Mouse (Mus musculus) brown adipose tissue, adult 24 weeks (tissue): ENCODE results near the gene Mthfd1l. TPM values are rescaled to one million over a fixed set of nuclear protein-coding genes. Genes with fewer than 3 reads are reported as not detected.

ENCODE experiments used
- H3K27ac ChIP-seq: fragments of 200-500 bp; replicated peaks from 2 replicates; pipeline ENCODE4 v1.5.1; 2012; ENCODE audit warnings: low read depth, mild to moderate bottlenecking, low read length
- H3K4me1 ChIP-seq: fragments of 200-500 bp; 2 replicates; pipeline ENCODE4 v1.6.1; 2012; ENCODE audit warnings: low read length, mixed read lengths; ENCODE audit not compliant: control insufficient read depth, insufficient read depth, insufficient read length
- H3K4me3 ChIP-seq: fragments of 200-500 bp; 2 replicates; pipeline ENCODE4 v1.5.1; 2012; ENCODE audit warnings: low read depth, mild to moderate bottlenecking, low read length, moderate library complexity; ENCODE audit not compliant: insufficient read depth
- polyA plus RNA-seq: library from polyadenylated mRNA; stranded (reverse); fragments of >200 nt; gene quantifications from 2 replicates; pipeline ENCODE4 v1.2.4, GENCODE M21; 2012; ENCODE audit not compliant: missing spikeins, insufficient read depth, insufficient read length

Mthfd1l gene
- polyA plus RNA-seq, 1 experiment = not detected

DNA sequence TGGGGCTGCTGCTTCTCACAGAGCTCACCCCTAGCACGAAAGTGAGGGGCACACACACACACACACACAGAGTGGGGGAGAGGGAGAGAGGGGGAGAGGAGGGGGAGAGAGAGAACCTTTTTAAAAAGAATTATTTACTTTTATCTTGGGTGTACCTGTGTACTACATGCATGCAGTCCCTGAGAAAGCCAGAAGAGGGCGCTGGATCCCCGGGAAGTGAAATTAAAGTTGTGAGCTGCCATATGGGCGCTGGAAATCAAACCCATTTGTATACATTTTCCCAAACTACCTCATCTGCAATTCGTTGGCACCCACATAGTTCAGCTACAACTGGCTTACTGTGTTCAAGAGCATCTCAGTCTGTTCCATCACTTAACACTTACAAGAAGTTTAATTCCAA, 14.3 kb upstream of the Mthfd1l start:
- Histone ChIP-seq H3K4me3 (no peak overlapping the region), H3K27ac (no peak overlapping the region), H3K4me1 (no peaks in the 10 kb centered on the region)

DNA sequence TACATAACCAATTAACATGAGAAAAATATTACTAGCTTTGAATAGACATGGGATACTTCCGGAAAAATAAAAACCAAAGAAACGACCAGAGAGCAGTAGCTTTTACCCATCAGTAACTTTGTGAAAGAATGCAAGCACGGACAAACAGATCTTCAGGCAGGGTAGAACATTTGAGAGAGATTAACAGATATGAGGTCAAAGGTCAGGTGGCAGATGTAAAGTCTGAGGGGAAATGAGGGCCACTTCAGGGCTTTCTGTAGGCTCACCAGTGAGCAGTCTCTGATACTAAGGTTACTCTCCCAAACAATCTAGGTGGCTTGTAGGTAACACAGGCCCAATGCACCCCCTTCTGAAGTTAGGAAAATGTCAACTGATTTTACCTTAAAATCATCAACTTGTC, 3.9 kb upstream of the Mthfd1l start:
- H3K4me3 ChIP-seq = no peak overlapping the region
- no peaks in the 10 kb centered on the region for H3K4me1 ChIP-seq
- no peak overlapping the region for H3K27ac ChIP-seq

DNA sequence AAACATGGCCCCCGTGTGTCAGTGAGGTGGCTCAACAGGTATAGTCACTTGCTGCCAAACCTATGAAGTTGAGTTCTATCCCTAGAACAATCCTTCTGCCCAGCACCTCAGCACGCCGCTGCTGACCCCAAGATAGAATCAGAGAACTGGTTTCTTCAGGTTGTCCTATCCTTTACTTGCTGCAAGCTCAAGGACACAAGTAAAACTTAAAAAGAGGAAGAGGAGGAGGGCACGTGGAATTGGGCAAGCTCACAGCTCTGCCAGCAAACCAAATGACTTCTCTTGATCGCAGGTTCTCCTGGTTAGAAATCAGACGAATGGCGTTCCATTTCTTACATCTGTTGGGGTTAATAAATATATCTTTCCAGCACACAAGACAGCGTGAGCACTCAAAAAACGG, 681 bp upstream of the Mthfd1l start:
- Histone ChIP-seq H3K4me3 (no peak overlapping the region), H3K4me1 (no peaks in the 10 kb centered on the region), H3K27ac (no peak overlapping the region)

DNA sequence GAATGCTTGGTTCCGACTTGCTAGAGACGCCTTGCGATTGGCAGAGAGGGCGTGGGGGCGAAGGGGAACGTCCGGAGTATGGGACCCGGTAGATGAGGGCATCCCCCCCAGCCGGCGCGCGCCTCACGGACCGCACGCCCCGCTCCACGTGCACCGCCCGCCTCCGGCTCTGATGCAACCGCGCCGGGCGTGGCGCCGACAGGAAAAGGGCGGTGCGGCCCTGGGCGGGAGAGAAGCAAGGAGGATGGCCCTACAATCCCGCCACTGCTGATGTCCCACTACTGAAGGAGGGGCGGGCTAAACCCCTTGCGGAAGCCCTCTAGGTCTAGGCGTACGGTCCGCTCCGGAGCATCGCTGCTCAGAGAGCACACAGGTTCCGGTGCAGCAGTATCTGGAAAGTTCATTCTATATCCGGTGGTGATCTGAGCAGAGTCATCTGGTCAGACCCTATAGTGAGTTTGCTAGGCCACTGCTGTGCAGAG, 712 bp downstream of the Mthfd1l start:
- peak overlapping the region; percentile 30 for H3K27ac ChIP-seq
- peak overlapping the region; percentile 73 for H3K4me3 ChIP-seq
- no peaks in the 10 kb centered on the region for H3K4me1 ChIP-seq

DNA sequence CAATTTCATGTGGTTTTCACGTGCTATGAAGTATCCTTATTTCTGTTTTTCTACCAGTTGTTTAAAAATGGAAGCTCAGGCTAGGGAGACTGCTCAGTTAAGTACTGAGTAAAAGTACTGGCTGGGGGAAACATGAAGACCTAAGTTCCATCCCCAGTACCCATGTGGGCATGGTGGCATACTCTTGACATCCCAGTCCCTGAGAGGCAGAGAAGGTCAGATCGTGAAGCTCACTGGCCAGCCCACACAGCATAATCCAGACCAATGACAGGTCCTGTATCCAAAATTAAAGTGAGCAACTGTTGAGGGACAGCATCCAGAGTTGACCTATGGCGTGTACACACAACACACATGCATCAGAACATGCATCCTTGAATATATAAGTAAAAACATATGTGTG, 1.5 kb downstream of the Mthfd1l start:
- H3K4me1 ChIP-seq = no peaks in the 10 kb centered on the region
- H3K4me3 ChIP-seq = no peak overlapping the region
- H3K27ac ChIP-seq = no peak overlapping the region

DNA sequence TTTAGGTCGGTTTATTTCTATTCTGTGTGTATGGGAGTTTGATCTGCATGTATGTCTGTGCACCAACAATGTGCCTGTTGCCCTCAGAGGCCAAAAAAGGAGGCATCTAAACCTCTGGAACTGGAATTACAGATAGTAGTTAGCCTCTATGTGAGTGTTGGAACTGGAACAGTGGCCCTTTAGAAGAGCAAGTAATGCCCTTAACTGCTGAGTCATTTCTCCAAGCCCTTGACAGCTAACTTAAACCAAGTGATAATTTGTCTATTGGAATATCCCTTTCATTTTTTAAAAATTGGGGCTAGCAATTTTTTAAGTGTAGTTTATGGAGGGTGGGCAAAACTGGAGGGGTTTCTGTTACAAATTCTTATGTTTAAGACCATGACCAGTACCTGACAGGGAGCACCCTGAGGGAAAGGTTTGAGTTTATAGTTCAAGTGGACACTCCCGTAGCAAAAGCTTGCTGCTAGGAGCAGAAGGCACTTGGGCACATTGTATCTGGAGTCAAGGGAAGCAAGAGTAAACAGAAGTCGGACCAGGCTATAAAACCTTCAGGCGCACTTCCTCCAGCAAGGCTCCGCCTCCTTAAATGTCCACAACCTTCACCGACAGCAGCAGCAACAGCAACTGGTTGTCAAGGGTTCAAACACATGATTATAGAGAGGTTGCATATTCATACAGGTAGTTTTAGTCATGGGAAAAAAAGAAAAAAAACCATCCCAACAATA, 3.1 kb downstream of the Mthfd1l start:
- no peaks in the 10 kb centered on the region for H3K4me1 ChIP-seq
- H3K27ac ChIP-seq = no peak overlapping the region
- H3K4me3 ChIP-seq = no peak overlapping the region

DNA sequence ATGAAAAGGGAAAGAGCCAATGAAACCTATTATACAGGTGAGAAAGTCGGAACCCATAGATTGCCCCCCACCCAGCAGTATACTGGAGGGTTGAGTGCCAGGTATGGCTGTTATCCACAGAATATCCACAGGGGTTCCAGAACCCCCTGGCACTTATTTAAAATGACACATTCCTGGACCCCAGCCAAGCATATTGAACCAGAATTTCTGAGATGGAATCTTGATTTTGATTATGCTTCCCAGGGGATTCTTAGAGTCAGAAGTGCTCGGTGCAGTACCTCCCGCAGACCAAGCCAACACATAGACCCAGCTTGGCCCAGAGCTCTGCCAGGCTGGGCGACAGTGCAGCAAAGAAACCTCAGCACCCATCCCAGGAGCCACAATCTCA, 3.7 kb downstream of the Mthfd1l start:
- H3K4me1 ChIP-seq = no peaks in the 10 kb centered on the region
- no peak overlapping the region for H3K4me3 ChIP-seq
- H3K27ac ChIP-seq = no peak overlapping the region

DNA sequence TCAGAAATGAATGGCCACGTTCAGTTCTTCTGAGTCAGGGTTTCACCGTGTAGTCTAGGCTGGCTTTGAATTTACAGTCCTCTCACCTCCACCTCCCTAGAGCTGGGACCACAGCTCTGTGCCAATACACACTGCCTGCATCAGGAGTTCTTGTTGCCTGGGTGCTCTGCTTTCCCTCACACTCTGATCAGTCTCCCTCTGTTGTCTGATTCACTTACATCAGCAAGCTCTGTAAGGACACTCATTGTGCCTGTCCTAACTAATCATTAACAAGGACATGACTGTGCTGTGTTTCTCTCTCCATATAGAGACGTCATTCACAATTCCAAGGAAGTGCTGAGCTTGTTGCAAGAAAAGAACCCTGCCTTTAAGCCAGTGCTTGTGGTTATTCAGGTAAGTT, 5.4 kb downstream of the Mthfd1l start:
- Histone ChIP-seq H3K4me1 (no peaks in the 10 kb centered on the region), H3K27ac (no peak overlapping the region), H3K4me3 (no peak overlapping the region)

DNA sequence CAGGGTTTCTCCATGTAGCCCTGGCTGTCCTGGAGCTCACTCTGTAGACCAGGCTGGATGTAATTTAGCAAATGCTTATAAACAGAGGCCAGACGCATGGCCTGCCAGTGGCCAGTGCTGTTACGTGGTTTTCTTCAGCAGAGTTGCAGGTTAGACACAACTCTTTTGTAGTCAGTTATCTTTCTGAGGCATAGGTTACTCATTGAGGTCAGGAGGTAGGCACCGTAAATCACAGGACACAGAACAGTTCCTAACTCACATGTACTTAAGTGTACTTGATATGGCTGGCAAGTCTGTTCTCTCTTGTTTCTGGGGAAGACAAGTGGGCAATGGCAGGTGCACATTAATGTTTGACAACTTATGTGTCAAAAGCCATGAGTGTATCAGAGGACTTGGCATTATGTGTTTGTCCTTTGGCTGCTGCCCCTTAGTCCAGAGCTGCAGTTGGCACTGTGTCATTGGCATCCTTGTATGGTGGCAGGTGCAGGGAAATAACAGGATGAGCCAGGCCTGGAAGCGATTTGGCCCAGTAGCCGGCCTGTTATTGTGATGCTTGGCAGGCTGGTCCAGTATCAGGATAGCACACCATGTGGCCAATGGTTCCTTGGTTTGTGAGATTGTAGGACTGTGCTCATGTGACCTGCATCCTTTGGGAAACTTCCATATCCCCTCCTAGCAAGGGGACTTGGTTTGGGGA, 6.0 kb downstream of the Mthfd1l start:
- no peaks in the 10 kb centered on the region for H3K4me1 ChIP-seq
- no peak overlapping the region for H3K27ac ChIP-seq
- no peak overlapping the region for H3K4me3 ChIP-seq

DNA sequence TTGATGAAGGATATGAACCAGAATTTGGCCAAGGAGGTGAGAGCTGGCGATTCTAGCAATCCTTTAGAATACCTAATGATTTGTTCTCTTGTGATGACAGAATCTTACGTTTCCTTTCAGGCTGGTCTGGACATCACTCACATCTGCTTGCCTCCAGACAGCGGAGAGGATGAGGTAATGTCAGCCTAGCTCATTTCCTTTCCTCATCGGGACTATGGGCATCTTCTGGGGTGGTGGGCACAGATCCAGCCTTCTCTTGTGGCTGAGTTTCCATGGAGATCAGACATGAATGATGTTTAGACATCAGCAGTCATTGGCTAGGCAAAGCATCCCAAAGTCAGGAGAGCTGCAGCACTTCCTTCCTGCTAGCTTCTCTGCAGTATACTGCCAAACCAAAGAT, 7.3 kb downstream of the Mthfd1l start:
- Histone ChIP-seq H3K4me3 (no peak overlapping the region), H3K4me1 (no peaks in the 10 kb centered on the region), H3K27ac (no peak overlapping the region)

DNA sequence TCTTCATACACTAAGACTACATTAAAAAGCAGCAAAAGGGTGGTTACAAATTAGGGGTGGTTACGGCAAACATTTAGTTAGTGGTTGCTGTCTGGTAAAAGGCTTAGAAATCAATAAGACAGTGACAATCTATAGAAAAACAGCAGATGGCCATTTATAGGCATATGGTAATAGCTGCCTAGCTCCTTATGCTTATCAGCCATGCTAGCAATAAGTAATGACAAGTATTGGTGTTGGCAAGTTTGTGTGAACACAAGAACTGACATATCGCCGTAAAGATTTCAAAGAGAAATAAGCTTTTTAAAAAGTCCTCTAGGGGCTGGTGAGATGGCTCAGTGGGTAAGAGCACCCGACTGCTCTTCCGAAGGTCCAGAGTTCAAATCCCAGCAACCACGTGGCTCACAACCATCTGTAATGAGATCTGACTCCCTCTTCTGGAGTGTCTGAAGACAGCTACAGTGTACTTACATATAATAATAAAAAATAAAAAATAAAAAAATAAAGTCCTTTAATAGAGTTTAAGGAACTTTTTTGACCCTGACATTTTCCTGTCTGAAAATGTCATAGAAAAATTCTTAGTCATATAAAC, 17.5 kb downstream of the Mthfd1l start:
- Histone ChIP-seq H3K4me3 (no peak overlapping the region), H3K27ac (no peak overlapping the region), H3K4me1 (no peaks in the 10 kb centered on the region)

DNA sequence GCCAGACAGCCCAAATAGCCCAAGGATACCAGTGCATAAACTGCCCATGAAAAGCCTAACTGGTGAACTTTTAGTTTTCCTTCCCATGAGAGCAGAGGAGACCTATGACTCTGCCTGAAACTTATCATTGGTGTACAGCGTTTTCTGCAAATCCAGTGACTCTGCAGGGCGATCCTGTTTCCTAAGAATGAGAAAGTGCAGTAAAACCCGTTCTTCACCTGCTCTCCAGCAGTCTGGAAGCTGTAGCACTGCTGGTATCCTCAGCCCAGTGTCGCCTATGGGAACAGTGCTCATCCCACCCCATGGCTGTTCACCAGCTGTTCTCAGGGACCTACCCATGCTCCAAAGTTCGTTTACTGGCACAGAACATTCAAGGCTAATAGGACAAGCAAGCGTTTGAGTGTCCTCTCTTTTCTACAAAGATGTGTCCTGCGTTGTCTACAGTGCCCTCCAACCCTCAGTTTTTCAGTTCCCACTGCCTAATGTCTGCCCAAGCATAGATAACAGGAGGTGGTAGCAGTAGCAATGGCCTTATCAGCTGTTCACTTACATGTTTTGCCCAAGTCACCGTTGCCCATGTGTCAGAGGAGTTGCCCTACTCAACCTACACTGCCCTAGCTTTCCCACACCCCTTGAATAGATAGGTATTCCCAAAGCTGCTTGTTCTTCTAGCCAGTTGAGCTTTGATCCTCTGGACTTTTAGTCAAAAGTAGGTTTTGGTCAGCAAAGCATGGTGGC, 20.6 kb downstream of the Mthfd1l start:
- no peak overlapping the region for H3K4me3 ChIP-seq
- no peak overlapping the region for H3K27ac ChIP-seq
- H3K4me1 ChIP-seq = no peaks in the 10 kb centered on the region

DNA sequence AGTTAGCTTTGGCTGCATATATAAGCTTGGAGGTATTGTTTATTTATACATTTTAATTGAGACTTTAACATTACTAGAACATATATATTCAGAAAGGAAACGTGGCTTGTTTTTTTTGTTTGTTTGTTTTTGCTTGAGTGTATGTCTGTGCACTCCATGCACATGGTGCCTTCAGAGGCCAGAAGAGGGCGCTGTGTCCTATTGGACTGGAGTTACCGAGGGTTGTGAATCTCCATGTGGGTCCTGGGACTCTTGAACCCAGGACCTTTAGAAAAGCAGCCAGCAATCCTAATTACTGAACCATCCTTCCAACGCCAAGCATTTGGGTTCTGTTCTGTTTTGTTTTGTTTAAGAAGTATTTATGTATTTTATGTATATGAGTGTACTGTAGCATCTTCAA, 22.4 kb downstream of the Mthfd1l start:
- no peaks in the 10 kb centered on the region for H3K4me1 ChIP-seq
- H3K4me3 ChIP-seq = no peak overlapping the region
- no peak overlapping the region for H3K27ac ChIP-seq

DNA sequence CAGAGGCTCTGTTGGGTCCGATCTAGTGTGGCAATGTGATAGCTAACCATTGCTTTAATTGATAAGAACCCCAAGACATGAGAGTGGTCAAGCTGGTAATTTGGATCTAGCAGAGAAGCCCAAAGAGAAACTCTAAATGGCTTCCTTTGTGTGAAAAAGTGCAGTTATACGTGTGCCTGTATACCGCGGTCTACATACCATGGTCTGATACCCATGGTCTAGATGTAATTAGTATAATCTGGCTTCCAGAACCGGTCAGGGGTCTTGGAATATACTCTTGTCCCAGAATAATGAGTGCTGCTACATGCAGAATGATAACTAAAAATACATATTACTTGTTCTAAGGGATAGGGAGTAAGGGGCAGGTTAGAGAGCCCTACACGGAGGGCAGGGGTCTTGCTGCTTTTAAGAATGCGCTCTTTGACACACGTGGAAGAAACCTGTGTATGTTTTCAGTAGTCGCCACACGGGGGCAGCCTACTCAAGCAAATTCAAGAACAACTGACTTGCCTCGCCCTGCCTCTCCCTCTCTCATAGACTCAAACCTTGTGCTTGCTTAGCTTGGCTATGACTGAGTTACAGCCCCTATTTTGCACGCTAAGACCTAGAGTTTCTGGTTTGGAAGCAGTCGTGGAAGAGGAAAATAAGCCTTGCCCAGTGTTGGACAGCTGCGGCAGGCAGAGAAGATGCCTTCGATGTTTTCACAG, 23.4 kb downstream of the Mthfd1l start:
- no peak overlapping the region for H3K4me3 ChIP-seq
- H3K27ac ChIP-seq = no peak overlapping the region
- no peaks in the 10 kb centered on the region for H3K4me1 ChIP-seq
